Mouse (Mus musculus) lung, postnatal 0 days (tissue): ENCODE results near the gene Rai1.

Experiments
- CTCF ChIP-seq: IDR thresholded peaks from 2 replicates; pipeline ENCODE4 v1.5.1; 2016; ENCODE audit warnings: antibody characterized with exemption, mild to moderate bottlenecking
- EP300 ChIP-seq: IDR thresholded peaks from 2 replicates; pipeline ENCODE4 v1.6.1; 2016; ENCODE audit warnings: antibody characterized with exemption, mild to moderate bottlenecking, control low read depth

GRCm38 (mm10) chr11:60139734-60140371 is 35.0 kb downstream of the Rai1 start:
- TF ChIP-seq CTCF (peak; percentile 21), EP300 (no peak)
